Mouse (Mus musculus): ENCODE measurements around the gene Plekhh1.

Gene Plekhh1

DNA sequence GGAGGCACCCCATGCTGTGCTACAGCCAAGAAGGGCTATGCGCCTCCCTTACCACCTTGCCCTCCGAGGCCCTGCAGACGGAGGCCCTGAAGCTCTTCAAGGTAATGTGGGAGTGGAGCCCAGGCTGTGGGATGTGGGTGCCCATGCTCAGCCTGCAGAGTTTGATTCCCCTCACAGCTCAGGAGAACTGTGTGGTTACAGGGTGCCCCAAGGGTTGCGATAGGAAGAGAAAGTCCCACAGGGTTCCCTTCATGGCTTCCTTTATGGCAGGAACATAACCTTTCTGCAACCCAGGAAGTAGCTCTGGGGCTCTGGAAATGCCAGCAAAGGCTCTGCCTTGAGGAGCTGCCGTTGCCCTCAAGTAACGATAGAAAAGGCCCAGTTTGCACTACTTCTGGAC is 41.0 kb downstream of the Plekhh1 start:
- no peak for DNase-seq (ENCODE audit: low spot score in 2 of 2)

DNA sequence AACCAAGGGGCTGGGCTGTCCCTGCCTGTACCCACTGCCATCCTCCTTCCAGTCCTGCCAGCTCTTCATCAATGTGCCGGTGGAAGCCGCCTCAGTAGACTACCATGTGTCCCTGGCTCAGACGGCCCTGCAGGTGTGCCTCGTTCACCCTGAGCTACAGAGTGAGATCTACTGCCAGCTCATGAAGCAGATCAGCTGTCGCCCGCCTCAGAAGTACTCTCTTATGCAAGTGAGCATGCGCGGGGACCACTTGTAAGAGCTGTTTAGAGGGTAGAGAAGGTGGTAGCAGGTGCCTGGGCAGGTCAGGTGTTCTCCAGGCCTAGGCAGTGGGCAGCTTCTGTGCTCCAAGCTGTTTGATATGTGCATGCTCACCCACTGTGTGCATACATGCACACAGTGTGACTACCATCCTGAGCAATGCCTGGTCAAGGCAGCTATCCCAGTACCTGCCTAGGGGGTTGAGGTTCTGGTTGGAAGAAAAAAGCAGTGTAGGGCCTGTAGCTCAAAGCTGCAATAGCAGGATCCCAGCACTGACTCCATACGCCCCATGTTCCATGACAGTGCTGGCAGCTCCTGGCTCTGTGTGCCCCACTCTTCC is 41.9 kb downstream of the Plekhh1 start:
- DNase-seq (ENCODE audit: low spot score in 2 of 2), result no peak

DNA sequence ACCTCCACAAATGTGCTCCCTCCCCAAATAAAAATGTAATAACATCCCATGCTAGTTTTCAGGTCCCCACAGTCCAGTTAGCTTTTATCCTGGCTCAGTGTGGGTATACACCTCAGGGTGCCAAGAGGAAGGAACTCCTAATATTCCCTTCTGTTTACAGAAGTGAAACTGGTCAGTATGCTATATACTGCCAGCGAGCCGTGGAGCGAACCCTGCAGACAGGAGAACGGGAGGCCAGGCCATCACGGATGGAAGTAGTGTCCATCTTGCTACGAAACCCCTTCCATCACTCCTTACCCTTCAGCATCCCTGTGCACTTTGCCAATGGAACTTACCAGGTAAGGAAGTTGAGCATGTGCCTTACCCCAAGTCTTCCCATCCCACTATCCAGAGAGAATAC is 43.6 kb downstream of the Plekhh1 start:
- no peak for DNase-seq (ENCODE audit: low spot score in 2 of 2)

DNA sequence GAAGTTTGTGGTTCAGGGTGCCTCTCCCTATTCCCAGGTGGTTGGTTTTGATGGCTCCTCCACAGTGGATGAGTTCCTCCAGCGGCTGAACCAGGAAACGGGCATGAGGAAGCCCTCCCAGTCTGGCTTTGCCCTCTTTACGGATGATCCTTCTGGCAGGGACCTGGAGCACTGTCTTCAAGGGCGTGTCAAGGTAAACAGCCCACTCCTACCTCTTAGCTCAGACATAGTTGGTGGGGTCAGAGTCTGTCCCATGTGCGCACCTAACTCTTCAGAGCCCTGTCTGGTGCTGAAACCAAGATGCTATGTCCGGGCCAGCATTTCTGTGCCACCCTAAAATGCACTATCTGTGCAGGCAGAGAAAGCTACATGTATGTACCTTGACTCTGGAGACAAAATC is 44.4 kb downstream of the Plekhh1 start:
- DNase-seq (ENCODE audit: low spot score in 2 of 2), result no peak

DNA sequence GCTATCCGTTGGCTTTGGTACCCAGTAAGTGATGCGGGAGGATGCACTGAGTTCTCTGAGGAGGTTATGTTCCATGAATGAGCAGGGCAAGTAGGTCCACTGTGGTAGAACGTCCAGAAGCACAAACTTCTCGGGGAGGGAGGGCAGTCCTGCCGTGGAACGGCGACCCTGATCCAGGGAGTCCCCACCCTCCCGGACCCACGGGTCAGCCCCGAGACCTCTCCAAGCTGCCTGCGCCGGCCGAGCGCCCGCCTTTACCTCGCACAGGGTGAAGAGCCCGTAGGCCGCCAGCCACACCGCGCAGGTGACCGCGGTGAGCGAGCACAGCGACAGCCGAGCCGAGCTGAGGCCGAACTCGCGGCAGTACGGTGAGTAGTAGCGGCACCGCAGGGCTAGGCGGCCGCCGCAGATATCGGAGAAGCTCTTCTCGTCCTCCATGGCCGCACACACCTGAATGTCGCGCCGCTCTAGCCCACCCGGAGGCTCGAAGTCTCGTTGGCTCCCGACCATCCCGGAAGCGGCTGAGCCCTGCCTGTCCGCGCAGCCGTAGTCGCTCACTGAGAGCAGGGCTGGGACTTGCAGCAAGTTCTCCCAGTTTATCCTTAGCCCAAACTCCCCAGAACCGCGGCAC is 60.3 kb downstream of the Plekhh1 start, which contains the start of gene Pigh:
TSS of gene Pigh (minus strand) at position 470 of the 631 bp plus-strand sequence.
- DNase-seq (ENCODE audit: low spot score in 2 of 2), result peak; percentile 76 to 80

DNA sequence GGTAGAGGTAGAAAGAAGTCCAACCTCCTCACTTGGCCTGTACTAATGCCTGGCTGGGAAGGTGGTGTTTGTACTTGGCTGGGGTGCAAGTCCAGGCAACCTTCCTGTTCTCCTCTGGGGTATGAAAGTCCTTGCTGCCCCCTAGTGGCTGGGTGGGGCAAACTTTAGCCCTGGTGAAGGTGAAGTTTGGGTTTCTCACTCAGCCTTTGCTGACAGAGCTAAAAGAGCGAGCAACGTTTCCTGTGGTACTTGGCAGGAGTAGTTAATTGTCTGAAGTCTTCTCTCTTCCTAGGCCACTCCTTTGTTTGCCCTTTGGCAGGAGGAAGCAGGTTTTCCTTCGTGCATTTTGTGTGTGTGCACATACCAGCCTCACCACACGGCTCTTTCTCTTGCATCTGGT is 63.6 kb downstream of the Plekhh1 start:
- DNase-seq (ENCODE audit: low spot score in 2 of 2), result peak; percentile 16 to 36

DNA sequence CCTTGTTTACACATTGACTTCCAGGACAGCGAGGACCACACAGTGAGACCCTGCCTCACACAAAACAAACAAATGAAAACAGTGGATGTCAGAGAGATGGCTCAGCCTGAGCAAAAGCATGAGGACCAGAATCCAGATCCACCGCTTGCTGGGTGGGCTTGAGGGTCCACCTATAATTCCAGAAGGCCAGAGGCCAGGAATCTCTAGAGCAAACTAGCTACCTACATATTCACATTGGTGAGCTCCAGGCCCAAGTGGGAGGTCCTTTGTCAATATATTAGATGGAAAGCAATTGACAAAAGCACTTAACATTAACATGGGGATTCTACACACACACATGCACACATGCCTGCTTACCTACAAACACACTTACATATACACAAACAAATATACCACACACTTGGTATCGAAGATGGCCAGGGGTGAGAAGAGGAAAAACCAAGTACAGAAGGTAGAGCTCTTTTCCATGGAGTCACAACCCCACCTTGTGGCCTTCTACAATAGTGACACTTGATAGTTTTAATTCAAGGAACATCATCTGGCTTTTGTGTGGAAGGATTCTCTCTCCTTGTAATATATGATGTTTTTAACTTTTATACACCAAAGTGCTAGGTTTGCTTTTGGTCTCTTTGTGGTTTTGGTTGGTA is 68.3 kb downstream of the Plekhh1 start:
- DNase-seq (ENCODE audit: low spot score in 2 of 2), result peak in 1 of 2 experiments; percentile 10

DNA sequence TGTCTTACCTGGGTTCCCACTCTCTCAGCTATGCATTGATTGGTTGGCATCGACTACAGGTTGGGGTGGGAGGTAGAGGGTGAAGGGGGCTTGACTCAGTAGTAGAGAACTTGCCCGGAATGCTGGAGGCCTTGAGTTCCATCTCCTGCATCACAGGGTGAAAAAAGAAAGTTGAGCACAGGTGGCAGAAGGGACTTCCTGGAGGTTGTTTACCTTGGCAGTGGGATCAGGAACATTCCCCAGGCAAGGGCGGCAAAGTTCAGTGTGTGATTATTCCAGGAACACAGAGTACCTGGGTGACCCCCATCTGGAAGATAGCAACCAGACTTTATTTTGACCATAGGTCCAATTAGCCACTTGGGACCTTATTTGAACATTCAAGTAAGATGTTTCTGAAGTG is 74.8 kb downstream of the Plekhh1 start:
- DNase-seq (ENCODE audit: low spot score in 2 of 2), result no peak

DNA sequence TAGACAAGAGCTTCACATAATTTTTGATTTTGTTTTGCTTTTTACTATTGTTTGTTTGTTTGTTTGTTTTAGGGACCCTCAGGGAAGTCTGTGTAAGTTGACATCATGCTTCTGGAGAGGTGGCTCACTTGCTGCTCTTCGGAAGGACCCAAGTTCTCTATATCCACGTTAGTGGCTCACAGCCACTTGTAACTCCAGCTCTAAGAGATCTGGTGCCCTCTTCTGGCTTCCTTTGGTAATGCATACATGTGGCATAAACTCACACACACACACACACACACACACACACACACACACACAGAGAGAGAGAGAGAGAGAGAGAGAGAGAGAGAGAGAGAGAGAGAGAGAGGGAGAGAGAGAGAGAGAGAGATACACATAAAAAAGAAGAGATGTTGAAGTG is 75.6 kb downstream of the Plekhh1 start:
- no peak for DNase-seq (ENCODE audit: low spot score in 2 of 2)

DNA sequence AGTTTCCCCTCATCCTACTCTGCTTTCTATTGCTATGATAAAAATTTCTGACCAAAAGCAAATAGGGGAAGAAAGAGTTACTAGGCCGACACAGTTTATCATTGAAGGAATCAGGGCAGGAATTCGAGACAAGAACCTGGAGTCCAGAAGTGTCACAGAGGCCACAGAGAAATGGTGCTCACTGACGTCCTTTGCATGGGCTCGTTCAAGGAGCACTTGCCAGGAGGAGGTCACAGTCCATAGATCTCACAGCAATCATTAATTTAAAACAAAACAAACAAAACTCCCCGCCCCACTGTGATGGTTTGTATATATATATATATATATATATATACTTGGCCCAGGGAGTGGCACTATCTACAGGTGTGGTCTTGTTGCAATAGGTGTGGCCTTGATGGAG is 76.3 kb downstream of the Plekhh1 start:
- DNase-seq (ENCODE audit: low spot score in 2 of 2), result no peak

DNA sequence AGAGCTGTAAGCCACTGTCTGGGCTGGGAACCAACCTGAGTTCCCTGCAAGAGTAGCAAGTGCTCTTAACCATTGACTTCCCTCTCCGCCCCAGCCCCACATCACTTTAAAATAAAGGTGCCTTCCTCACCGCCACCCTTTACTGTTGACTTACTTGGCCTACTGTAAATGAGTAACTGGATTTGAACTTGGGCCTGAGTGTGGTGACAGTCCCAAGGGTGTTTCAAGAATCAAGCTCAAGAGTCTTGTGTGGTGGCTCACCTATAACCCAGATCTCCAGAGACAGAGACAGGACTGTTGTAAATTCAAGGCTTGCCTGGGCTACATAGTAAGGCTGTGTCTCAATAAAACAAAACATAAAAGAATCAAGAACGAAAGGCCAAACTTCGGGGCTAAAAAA is 90.0 kb downstream of the Plekhh1 start:
- DNase-seq (ENCODE audit: low spot score in 2 of 2), result no peak

DNA sequence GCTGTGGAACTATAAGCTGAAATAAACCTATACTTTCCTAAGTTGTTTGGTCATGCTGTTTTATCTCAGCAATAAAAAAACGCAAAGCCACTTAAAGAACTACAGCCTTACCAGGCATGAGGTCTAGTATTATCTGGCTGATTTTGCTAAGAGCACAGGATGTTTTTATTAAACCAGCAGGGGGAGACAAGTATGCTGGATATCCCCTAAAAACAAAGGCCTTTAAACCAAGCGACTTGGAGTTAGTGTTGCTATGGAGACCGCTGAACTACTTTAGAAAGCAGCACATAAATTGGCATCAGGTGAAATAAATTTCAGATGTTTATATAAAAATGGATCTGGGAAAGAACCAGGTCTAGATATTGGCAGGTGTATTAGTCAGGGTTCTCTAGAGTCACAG is 93.9 kb downstream of the Plekhh1 start:
- DNase-seq (ENCODE audit: low spot score in 2 of 2), result no peak

DNA sequence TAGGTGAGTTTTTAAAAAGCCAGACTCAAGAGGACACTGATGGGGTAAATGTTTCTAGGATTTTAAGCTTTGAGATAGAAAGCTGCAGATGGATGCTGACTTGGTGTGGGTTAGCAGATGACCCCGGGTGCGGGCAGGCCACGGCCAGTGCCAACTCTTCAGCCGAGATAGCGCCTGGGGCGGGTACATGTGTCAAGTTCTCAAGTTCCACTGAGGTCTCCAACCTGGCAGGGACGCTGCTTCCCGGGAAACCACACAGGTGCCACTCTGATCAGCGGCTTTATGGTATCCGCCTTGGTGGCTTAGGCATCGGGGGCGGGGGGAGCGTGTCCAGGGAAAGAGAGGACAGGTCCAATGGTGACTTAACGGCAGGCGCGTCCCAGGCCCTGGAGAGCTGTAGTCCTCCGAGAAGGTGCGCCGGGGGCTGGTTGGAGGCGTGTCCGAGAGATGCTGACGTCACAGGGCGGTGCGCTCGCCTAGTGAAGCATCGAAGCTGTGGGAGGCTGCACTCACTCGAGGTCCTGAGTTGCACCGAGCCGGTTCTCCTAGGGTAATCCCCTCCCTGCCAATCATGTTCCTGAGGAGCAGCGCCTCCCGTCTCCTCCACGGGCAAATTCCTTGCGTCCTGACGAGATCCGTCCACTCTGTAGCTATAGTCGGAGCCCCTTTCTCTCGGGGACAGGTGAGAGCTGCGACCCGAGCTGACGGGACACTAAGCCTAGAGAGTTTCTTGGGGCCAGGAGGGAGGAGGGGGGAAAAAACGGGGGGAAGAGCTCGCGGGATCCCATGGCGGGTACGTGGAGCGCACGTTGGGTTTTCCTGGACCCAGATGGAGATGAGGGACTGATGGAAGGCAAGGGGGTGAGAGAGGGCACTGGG is 101.6 kb downstream of the Plekhh1 start, which contains the start of gene Arg2:
TSS of gene Arg2 (plus strand) at position 479 of the 879 bp plus-strand sequence.
- DNase-seq (ENCODE audit: low spot score in 2 of 2), result peak in 1 of 2 experiments; percentile 6

Measured in heart, adult 9 months (tissue).